Mouse (Mus musculus): ENCODE measurements around the gene Gpnmb.

- TF ChIP-seq CTCF (IDR thresholded peaks at IDR 0.05; ENCODE audit: control insufficient read depth, insufficient read depth, insufficient read length) (no peak), MAX (IDR thresholded peaks at IDR 0.05) (no peak), MYOD1 (IDR thresholded peaks at IDR 0.05; ENCODE audit: control insufficient read depth, insufficient read length, low read depth) (no peak)
These were observed 19.2 kb upstream of the Gpnmb start for GRCm38 (mm10) chr6:49017150-49017549.

Data from C2C12 (cell line).